Mouse (Mus musculus) stomach, embryonic 14.5 days (tissue): ENCODE data around the gene Ctxn1. TPM values are rescaled to one million over a fixed set of nuclear protein-coding genes. Genes with fewer than 3 reads are reported as not detected.
"Not testable (repeated sequence)": the region's sequence is repeated elsewhere in the genome, so short reads cannot be mapped to it uniquely, and the experiment has no call there.

Experiments used
- ATAC-seq: fragments of 200-750 bp; cut with Nextera tagmentation; 2 replicates; pipeline ENCODE4 v1.8.0; 2017; ENCODE audit warnings: low read depth, moderate TSS enrichment; ENCODE audit not compliant: insufficient number of reproducible peaks, insufficient read depth, low FRiP score
- H3K27ac ChIP-seq: fragments of 300-500 bp; sonication (generic); 2 replicates; pipeline ENCODE4 v1.5.1; 2014; ENCODE audit warnings: mild to moderate bottlenecking, low read length, moderate library complexity, mixed read lengths
- H3K27me3 ChIP-seq: fragments of 300-500 bp; sonication (generic); 2 replicates; pipeline ENCODE4 v1.6.1; 2014; ENCODE audit warnings: low read length, control low read depth, mixed read lengths; ENCODE audit not compliant: control insufficient read depth, insufficient read depth
- H3K36me3 ChIP-seq: fragments of 300-500 bp; sonication (generic); 2 replicates; pipeline ENCODE4 v1.6.1; 2014; ENCODE audit warnings: mild to moderate bottlenecking, control low read depth, low read length, moderate library complexity, mixed read lengths; ENCODE audit not compliant: control insufficient read depth, insufficient read depth
- H3K4me1 ChIP-seq: fragments of 300-500 bp; sonication (generic); 2 replicates; pipeline ENCODE4 v1.6.1; 2014; ENCODE audit warnings: low read length, control low read depth, mixed read lengths; ENCODE audit not compliant: control insufficient read depth, insufficient read depth
- H3K4me2 ChIP-seq: fragments of 300-500 bp; sonication (generic); replicated peaks from 2 replicates; pipeline ENCODE4 v1.6.1; 2014; ENCODE audit warnings: low read depth, low read length, control low read depth
- H3K4me3 ChIP-seq: fragments of 300-500 bp; sonication (generic); 2 replicates; pipeline ENCODE4 v1.5.1; 2014; ENCODE audit warnings: low read depth, low read length, control low read depth
- H3K9ac ChIP-seq: fragments of 300-500 bp; sonication (generic); replicated peaks from 2 replicates; pipeline ENCODE4 v1.6.1; 2014; ENCODE audit warnings: low read depth, mild to moderate bottlenecking, control low read depth, low read length, moderate library complexity, mixed read lengths
- H3K9me3 ChIP-seq: fragments of 300-500 bp; sonication (generic); 2 replicates; pipeline ENCODE4 v1.6.1; 2016; ENCODE audit warnings: low read depth, low read length, control low read depth; ENCODE audit not compliant: control insufficient read depth
- WGBS: fragments of 180-500 bp; shearing (Covaris S2); extraction: QIAGEN DNeasy Blood & Tissue Kit; methylation state at CpG from one replicate; pipeline ENCODE4 v1.1.7; 2014; 5-methylcytosine and 5-hydroxymethylcytosine counted together
- polyA plus RNA-seq: library from polyadenylated mRNA; unstranded; fragments of >200 nt; fragmentation: Nextera tagmentation; extraction: Ambion mirVana; gene quantifications from 2 replicates; pipeline ENCODE4 v1.2.1, GENCODE M21; 2014

Gene Ctxn1
- polyA plus RNA-seq, 1 experiment from 2014 or later, result 87.4 TPM

- H3K36me3 ChIP-seq, result peaks cover 31% of the 10 kb centered on the region
- H3K4me1 ChIP-seq, result peaks cover 27% of the 10 kb centered on the region; the same call in 1 of the 2 replicates
- not testable (repeated sequence) for ATAC-seq, H3K9me3 ChIP-seq, H3K27ac ChIP-seq, H3K4me3 ChIP-seq, H3K27me3 ChIP-seq, H3K9ac ChIP-seq, H3K4me2 ChIP-seq
- 83% methylated on average over 7 of the region's 7 CpGs for WGBS
These were observed 3.6 kb downstream of the Ctxn1 start for GRCm38 (mm10) chr8:4255471-4255870.

- H3K36me3 ChIP-seq, result peaks cover 31% of the 10 kb centered on the region
- H3K4me1 ChIP-seq, result peaks cover 22% of the 10 kb centered on the region; the same call in 1 of the 2 replicates
- no peak overlapping the region for H3K9ac ChIP-seq
- no peak for ATAC-seq
- no peaks in the 10 kb centered on the region for H3K27me3 ChIP-seq
- no peaks in the 10 kb centered on the region for H3K9me3 ChIP-seq
- H3K4me2 ChIP-seq, result peak overlapping the region; percentile 67
- H3K4me3 ChIP-seq, result peak overlapping the region; percentile 56
- H3K27ac ChIP-seq, result peak overlapping the region; percentile 55; the same call in 1 of the 2 replicates
- WGBS, result 66% methylated on average over 6 of the region's 6 CpGs
These were observed 5.1 kb downstream of the Ctxn1 start for GRCm38 (mm10) chr8:4254001-4254400.

GRCm38 (mm10) chr8:4252934-4253841 lies 5.9 kb downstream of the Ctxn1 start, which contains the start of gene Snapc2:
Gene Snapc2, plus strand, starts transcription at chr8:4253080.
- H3K4me2 ChIP-seq, result peak within 1 kb of the TSS; percentile 67
- H3K9me3 ChIP-seq, result no peaks in the 10 kb centered on the region
- H3K36me3 ChIP-seq, result peaks cover 32% of the 10 kb centered on the region
- WGBS, result under 1% methylated on average over 69 of the region's 69 CpGs
- peak within 1 kb of the TSS; percentile 74 for H3K27ac ChIP-seq
- H3K4me1 ChIP-seq, result peaks cover 22% of the 10 kb centered on the region; the same call in 1 of the 2 replicates
- H3K27me3 ChIP-seq, result no peaks in the 10 kb centered on the region
- peak within 1 kb of the TSS; percentile 61 for H3K9ac ChIP-seq
- H3K4me3 ChIP-seq, result peak within 1 kb of the TSS; percentile 56
- ATAC-seq, result peak; percentile 90

- H3K27me3 ChIP-seq, result no peaks in the 10 kb centered on the region
- H3K9me3 ChIP-seq, result no peaks in the 10 kb centered on the region
- peaks cover 17% of the 10 kb centered on the region; the same call in 1 of the 2 replicates for H3K4me1 ChIP-seq
- peak overlapping the region; percentile 61 for H3K9ac ChIP-seq
- no peak for ATAC-seq
- WGBS, result 44% methylated on average over 8 of the region's 8 CpGs
- peaks cover 42% of the 10 kb centered on the region for H3K36me3 ChIP-seq
- peak overlapping the region; percentile 74 for H3K27ac ChIP-seq
- H3K4me3 ChIP-seq, result peak overlapping the region; percentile 56
- H3K4me2 ChIP-seq, result peak overlapping the region; percentile 67
These were observed 6.8 kb downstream of the Ctxn1 start for GRCm38 (mm10) chr8:4252116-4252760.

DNA sequence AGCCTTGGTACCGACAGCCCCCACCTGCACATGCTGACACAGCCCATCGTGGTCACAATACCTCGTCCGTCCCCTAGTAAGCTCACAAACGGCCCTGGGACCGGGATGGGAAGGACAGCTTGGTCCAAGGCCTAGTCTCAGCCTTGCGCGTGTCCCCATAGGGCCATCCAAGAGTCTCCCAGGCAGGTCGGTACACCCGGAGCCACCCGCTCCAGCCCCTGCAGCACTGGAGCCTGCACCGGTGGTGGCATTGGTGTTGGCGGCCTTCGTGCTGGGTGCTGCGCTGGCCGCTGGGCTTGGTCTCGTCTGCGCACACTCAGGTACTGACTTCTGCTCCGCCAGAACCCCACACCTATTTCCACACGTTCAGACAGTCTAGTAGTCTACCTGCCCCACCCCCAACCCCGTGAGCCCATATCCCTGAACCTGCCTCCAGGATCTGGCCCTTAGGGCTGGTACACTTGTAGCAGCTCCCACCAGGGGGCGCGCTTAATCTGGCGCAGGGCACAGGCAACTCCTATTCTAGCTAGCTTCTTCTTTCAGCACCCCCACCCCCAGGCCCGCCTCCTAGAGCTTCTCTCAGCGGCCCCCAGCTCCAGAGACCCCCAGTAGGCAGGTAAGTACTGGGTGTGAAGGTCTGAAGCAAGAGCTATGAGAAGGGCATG lies 8.6 kb downstream of the Ctxn1 start:
- peaks cover 46% of the 10 kb centered on the region for H3K36me3 ChIP-seq
- no peak overlapping the region for H3K4me2 ChIP-seq
- H3K4me3 ChIP-seq, result no peak overlapping the region
- H3K4me1 ChIP-seq, result peaks cover 17% of the 10 kb centered on the region; the same call in 1 of the 2 replicates
- H3K27me3 ChIP-seq, result no peaks in the 10 kb centered on the region
- peak; percentile 7; the same call in 1 of the 2 replicates for ATAC-seq
- 39% methylated on average over 26 of the region's 26 CpGs for WGBS
- H3K27ac ChIP-seq, result no peak overlapping the region
- no peaks in the 10 kb centered on the region for H3K9me3 ChIP-seq
- H3K9ac ChIP-seq, result no peak overlapping the region

GRCm38 (mm10) chr8:4249213-4249612 lies 9.9 kb downstream of the Ctxn1 start:
- no peak overlapping the region for H3K4me3 ChIP-seq
- 10% methylated on average over 29 of the region's 29 CpGs for WGBS

GRCm38 (mm10) chr8:4247951-4248540 lies 11.0 kb downstream of the Ctxn1 start, which contains the start of gene Tgfbr3l:
Gene Tgfbr3l, plus strand, starts transcription at chr8:4248214.
- no peak within 1 kb of the TSS for H3K27ac ChIP-seq
- no peaks in the 10 kb centered on the region for H3K9me3 ChIP-seq
- peaks cover 58% of the 10 kb centered on the region for H3K36me3 ChIP-seq
- no peak within 1 kb of the TSS for H3K4me3 ChIP-seq
- no peaks in the 10 kb centered on the region for H3K27me3 ChIP-seq
- no peak within 1 kb of the TSS for H3K9ac ChIP-seq
- 74% methylated on average over 15 of the region's 15 CpGs for WGBS
- no peak for ATAC-seq
- H3K4me1 ChIP-seq, result peaks cover 7% of the 10 kb centered on the region; the same call in 1 of the 2 replicates
- no peak within 1 kb of the TSS for H3K4me2 ChIP-seq

More at GRCm38 (mm10) chr8:4249213-4249612, 9.9 kb downstream of the Ctxn1 start:
- Histone ChIP-seq H3K9ac (no peak overlapping the region), H3K9me3 (no peaks in the 10 kb centered on the region), H3K4me2 (0 out of 2 replicates have a peak overlapping the region, but pooled peaks have one; percentile 7), H3K27ac (no peak overlapping the region; the same call in 1 of the 2 replicates), H3K4me1 (peaks cover 15% of the 10 kb centered on the region; the same call in 1 of the 2 replicates), H3K36me3 (peaks cover 46% of the 10 kb centered on the region), H3K27me3 (no peaks in the 10 kb centered on the region)
- ATAC-seq, result no peak
